Mouse (Mus musculus): ENCODE measurements at regions not wholly inside any gene's neighbourhood (a gene's known extent, or its start where the extent isn't known, plus 50 kb on each side); places are given as distances from the start of the nearest gene placed in this dataset.

DNA sequence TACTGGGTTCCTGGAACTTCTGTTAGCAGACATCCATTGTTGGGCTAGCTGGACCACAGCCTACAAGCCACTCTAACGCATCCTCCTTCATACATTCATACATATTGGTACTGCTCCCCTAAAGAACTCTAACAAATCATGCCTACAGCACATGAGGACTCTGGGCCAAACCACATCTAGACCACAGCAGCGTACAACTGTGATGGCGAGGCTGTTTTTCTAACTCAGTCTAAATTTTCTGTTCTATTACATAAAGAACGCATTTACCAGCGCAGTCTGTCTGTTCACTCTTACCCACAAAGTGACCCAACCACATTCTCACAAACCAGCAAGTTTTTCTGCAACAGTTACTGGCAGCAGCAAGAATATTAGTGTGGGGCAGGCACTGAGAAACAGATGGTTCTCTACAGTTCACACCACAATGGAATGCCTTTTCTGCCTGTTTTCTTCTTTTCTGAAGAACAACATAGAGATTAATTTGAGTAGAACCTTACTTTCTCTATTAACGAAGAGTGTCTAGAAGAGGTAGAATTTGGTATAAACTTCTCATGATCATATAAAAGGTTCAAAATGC lies 648.2 kb upstream of the Cdh11 start:
- DNase-seq (ENCODE audit: low spot score), result peak; percentile 47

DNA sequence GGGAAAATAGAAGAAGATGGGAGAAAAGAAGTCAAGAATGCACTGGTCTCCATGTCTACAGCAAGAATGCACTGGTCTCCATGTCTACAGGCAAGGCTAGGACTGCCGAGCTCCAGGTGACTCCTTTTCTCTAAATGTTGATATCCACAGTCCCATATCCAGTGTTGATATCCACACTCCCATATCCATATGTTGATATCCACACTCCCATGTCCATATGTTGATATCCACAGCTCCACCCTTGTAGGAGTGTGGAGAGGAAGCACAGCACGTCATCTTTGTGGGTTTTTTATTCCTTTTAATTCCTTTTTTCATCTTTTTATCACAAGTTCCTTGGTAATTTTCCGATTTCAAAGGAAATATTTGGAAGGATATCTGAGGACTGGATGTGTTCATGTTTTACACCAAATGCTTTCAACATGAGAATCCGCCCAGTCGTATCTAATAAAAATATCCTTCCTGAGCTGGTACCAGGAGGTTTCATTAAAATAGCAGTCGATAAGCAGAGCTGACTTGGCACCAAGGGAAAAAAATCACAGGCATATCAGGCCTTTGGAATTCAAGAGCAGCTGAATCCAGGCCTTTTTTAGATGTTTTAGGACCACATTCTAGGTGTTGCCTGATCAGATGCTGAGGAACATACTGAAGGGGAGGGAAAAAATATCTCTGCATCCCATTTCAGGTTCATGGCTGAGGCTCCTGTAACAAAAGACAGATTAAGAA lies 653.7 kb upstream of the Cdh11 start:
- DNase-seq (ENCODE audit: low spot score), result peak; percentile 31

DNA sequence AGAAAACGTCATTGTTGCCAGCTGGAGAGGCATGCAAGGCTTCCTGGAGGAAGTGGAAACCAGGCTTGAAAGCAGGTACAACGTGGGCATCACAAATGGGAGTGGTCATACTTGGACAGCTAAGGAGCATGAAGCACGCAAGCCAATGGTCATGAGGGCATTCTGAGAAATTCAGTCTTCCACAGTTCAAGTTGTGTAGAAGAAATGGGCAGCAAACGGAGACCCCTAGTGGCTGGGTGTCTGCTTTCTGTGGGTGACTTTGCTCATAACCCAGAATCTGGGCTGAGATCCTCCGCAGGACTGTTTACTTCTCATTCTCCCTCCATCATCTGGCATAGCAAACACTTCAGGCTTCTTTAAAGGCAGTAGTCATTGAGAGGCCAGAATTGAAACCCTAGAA lies 655.7 kb upstream of the Cdh11 start:
- DNase-seq (ENCODE audit: low spot score), result peak; percentile 16

DNA sequence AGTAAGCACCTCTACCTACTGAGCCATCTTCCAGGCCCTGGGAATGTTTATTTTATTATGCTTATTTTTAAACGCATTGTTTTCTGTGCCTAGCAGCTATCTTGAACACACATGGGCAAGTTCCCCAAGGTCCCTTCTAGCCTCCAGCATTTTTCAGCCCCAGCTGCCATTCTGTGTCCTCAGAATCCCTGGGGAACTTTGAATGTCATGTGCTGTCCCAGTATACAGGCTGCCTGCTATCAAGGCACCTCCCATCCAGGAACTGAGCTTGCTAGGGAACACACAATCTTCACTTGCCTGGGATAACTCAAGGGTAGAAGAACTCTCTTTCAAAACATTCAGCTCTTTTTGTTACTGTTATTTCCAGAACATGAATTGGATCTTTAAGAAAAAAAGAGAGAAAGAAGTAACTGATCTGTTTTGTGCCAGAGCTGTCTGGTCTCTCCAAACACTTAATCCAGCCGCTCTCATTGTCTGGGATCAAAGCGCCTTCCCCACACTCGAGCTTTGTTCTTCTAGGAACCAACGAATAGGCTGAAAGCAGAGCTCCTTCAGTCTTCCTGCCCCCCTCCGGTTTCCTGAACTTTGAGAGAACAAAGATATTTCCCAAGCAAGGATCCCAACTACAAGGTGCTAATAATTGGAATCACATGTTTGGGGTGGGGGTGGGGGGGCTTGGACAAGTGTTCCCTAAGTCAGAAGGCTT lies 657.1 kb upstream of the Cdh11 start:
- DNase-seq (ENCODE audit: low spot score), result no peak

DNA sequence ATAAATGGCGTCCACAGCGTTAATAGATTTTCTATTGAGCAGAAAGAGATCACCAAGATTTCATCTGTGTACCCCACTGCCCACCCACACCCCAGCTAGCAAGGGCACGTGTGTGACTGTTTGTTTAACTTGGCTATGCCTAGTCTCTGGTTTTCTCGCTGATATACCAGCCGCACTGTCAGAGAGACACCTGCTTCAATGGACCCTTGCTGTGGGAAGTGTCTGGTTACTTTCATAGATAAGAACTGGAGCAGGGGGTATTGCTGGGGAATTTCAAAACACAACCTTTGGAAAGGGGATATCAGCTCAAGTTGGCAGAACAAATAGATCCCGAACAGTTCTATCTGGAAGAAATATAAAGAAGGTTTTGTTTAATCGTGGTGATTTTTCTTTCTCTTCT lies 656.8 kb upstream of the Cdh5 start:
- DNase-seq (ENCODE audit: low spot score), result no peak

DNA sequence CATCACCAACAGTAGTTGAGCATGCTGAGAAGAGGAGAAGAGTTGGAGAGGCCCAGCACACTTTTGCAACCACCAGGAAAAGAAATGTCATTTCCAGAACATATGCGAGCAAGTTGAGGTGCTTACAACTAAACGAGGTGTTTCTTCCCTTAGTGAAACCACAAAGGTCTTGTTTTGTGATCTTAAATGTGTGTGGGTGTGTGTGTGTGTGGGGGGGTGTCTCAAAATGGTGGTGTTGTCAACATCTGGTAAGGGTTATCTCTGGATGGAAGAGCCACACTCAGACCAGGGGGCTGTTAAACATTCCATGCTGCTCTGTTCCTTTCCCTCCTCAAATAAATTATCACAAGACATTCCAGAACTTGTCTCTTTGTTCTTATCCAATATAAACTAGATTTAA lies 656.0 kb upstream of the Cdh5 start:
- no peak for DNase-seq (ENCODE audit: low spot score)

DNA sequence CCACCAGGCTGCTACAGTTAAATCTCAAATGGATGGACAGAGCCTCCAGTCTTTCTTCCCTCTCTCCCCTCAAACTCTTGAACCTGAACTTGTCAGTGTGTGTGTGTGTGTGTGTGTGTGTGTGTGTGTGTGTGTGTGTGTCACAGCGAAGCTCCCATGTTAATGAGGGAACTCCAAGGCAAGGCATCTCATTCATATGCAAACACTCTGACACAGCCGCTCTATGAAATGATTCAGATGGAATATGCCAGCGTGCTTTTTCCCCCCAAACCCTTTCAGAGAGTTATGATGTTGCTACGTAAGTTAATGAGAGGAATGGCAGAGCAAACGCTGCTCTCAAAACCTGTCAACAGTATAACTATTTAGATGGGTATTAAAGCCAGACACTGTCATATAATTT lies 653.5 kb upstream of the Cdh5 start:
- no peak for DNase-seq (ENCODE audit: low spot score)

DNA sequence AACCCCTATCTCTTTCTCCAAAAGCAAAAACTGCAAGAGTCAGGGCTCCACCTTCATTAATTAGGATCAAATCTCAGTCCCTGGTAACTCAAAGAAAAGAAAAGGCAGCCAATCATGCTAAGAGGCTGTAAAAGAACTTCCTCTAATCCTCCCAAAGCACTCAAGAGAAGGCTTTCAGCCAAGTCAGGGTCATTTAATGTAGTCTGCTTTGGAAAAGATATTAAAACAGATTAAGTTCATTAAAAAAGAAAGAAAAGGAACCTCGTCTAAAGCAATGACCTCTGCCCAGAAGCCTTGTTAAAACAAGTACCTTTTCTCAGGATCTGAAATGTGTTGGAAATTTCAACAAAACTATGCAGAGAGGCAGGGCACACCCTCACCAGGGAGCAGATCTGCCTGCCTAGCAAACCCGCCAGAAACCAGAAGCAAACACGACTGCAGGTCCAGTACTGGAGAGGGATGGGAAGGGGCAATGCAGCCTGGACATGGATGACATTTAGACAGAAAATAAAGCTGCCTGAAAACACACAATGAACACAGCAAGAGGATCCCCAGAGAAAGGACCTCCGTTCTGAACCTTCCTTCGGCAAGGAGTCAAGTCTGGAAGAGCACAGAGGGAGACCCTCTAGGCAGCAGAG lies 649.9 kb upstream of the Cdh5 start:
- no peak for DNase-seq (ENCODE audit: low spot score)

DNA sequence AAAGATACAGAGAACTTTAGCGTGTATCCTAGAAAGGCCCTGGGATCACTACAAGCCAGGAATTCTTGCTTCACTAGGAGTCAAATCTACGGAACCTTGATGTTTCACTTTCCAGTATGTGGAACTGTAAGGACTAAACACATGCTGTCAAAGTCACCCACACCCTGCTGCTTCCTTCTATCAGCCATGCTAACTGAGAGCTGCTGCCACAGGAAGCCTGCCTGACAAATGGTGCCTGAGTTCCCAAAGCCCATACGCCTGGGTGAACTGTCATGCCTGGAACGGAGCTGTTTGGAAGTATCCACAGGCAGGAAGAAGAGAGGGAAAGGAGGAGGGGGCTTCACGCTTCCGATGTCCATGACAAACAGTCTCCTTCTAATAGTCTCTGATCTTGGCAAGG lies 644.2 kb upstream of the Cdh5 start:
- DNase-seq (ENCODE audit: low spot score), result no peak

DNA sequence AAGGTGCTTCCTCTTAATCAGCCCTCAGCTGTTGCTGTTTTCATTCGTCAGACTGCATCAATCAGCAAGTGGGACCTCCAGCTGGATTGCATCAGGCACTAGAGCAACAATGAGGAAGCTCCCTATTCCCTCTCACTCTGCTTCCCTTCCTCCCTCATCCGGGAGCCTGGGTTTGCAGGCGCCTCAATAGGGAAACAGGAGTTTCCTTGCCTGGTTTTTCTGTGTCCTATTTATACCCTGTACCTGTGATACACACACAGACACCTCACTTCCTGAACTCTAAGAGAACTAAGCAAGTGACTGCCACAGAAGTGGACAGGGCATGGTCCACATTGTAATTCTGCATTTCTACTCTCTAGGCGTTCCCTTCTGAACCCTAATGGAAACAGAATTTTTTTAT lies 637.9 kb upstream of the Cdh5 start:
- no peak for DNase-seq (ENCODE audit: low spot score)

DNA sequence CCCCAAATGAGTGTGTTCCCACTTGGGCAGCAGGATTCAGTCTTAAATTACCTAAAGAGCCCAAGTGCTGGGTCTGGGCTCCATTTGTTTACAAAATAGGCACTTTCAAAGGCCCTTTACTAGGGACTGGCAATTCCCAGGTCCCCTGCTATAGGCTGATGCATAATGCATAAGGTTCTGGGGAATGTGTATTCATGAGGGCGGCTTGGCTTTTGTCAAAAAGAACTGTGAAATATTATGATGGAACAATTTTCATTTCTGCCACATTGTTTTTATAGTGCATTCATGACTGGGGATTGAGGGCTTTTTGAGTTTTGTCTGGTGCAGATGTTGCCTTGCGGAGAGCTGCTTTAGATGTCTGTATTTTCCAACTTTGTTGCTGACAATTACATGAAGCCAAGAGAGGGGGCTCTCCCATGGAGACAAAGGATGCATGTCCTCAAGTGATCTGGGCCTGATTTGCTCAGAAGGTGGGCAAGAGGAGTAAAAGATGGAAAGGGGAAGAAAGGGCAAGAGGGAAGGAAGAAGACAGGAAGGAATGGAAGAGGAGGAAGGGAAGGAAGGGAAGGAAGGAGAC lies 636.6 kb upstream of the Cdh5 start:
- no peak for DNase-seq (ENCODE audit: low spot score)

DNA sequence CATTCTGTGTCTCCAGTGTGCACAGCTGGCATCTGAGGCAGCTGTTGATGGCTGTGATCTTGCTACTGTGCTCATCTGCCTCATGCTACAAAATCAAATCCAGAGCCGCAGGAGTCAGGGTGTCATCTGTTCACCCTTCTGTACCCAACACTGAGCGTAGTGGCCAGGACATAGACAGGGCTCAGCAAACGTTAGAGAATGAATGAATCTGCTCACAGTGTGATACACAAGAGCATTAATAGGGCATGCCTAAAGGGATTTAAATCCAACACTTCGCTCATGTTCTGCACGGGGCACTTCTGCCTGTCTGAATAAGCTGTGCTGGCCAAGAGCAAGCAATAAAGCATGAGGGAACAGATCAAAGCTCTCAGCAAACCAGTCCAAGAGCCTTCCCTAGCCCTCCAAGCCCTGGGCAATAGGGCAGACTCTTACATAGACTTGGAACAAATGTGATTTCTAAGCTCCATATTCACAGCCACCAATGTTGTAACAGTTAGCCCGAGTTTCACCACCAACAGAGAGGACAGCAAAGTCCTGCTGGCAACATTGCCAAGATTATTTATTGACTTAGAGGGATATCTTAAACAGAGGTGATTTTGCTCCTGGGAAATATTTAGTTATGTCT lies 633.8 kb upstream of the Cdh5 start:
- DNase-seq (ENCODE audit: low spot score), result no peak

DNA sequence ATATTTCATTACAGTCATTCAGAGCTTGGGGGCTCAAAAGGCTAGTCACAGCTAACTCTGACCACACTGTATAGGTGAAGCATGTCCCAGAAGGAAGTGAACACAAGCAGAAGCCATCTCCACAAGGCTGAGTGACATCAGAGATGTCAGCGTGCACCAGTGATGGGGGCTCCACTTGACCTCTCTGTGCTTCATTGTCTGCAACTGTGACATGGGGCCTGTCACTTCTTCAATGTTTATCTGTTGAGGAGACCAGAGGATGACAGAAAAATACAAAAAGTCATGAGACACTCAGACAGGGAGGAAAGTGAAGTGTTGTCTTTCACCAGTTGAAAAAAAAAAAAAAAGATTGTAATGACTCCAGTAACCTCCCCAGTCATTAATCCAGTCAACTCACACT lies 632.4 kb upstream of the Cdh5 start:
- DNase-seq (ENCODE audit: low spot score), result no peak

DNA sequence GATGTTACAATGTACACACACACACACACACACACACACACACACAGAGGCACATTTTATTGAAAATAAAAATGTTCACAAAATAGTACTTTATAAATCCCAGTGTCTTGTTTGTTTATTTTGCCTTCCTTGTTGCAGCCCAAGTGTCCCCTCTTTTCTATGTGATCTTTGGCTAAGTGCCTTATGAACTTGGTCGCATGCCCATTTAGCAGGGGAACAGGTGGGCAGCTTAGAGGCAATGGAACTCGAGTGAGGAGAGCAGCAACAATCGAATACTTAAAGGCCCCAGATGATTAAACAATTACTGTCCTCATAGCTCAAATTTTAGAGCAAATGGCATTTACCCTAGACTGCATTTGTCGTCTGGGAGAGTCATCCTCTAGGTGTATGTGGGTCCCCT lies 631.1 kb upstream of the Cdh5 start:
- DNase-seq (ENCODE audit: low spot score), result no peak

DNA sequence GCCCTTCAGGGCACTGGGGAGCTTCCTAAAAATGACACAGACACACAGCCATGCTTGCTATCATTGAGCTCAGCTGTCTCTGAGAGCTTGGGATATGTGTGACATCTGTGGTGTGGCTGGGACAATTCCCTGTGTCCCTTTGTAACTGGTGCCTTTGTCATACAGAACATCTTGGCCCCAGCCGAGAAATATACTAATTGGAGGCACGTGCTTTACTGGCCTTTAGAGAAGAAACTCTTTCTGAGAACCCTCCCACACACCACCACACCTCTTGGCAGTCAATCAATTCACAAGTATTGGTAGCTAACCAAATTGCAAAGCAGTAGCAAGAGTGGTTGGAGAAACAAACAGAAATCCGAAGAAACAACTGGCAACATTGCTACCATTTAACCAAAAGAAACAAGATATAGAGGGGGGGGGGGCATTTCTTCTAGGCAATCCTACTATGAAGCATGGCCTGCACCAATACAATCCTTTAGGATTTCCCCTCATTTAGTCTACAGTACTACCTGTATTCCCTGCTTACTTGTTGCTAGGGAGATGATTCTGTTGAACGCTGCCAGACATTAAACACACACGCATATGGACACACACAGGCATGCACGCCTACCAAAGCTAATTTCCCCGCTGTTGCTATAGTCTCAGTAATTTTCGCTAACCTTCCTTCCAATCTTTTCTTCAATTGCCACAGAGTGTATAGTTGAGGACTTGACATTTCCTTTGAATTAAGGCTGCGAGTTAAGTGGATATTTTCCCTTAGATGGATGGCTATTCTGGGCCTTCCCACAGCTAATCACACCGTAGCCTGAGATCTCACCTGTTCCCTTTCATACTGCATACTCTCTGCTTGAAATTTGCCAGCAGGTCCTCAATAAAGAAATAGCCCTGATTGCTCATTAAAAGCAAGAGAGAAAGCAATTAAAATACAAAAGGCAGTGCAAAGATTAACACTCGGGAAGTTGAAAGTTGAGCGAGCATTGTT lies 625.3 kb upstream of the Cdh5 start:
- DNase-seq (ENCODE audit: low spot score), result no peak

DNA sequence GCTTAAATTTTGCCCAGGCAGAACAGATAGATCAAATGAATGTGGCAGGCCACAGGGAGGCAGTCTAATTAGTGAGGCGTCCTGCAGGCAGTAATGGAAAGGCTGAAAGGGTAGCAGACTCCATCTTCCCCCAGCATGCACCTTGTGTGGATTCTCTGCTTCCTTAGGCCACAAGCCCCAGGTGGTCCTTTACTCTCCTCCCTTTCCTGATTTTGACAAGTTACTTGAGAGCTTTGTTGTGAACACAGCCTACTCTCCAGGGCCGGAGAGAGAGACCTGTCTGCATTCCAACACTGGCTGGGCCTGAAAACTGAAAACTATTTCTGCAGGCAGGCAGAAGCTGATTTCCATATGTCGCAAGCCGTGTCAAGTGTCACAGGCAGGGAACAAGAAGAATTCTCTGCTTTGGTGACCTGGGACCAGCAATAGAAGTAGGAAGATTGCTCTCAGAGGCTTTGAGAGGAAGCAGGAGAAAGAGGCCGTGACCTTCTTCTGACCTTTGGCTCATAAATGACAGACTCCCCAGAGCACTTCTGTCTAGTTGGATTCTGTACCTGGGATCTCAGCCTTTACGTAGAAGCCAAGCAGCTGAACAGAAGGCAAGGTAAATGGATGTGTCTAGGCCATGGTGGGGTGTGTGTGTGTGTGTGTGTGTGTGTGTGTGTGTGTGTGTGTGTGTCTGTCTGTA lies 619.2 kb upstream of the Cdh5 start:
- DNase-seq (ENCODE audit: low spot score), result no peak

DNA sequence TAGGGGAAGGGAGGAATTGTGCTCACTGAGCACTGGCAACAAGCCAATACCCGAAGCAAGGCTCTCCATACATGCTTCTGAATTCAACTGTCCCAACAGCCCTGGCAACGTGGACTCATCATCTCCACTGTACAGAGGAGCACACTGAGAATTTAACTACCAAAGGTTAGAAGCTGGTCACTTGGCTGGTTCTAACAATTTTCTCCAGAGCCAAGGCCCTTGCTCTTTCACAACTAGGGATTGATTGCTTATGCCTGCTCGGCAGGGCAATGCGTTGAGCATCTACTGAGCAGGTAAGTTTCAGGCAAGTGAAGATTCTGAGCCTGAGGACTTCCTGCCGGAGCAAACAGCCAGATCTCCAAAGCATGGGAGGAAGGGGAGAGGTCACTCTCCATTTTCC lies 616.0 kb upstream of the Cdh5 start:
- DNase-seq (ENCODE audit: low spot score), result no peak

DNA sequence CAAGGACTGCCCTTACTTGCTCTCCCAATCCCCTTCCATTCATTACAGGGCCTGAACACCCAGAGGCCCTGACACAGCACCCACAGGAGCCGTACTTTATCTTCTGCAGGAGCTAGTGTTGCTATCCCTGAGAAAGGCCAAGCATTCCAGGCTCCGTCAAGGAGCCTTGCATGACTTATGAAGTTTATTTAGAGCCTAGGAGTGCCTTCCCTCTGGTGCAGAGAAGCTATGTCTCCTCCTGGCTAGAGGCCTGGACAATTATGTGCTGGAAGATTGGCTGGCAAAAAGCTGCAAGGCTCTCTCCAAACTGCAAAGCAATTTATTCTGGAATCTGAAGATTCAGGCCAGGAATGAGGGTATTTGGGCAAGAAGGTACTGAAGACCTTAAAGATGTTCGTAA lies 612.0 kb upstream of the Cdh5 start:
- DNase-seq (ENCODE audit: low spot score), result peak; percentile 44

DNA sequence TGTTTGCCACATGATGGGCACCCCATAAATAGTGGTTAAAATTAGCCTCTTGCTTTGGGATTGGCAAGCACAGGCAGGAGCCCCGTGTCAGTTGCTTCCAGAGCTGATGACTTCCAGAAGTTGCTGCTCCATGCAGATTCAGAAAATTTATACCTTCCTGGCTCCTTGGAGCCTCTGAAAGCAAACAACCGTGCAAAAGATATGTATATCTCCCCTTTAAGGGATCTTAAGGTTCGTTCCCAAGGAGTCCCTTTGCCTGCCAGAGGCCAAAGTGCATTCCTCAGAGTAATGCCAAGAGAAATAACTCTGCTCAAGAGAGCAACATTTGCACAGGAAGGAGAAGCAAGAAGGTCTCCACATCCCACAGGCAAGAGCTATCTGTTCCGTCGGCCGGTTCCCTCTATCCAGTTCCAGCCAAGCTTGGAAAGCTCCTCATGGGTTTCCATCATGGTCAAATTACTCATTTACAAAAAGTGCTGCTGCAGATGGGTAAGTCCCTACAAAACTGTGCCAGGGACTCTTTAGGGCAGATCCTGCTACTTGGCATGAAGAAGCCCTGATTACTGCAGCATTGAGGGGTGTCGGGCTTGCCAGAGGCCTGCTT lies 608.4 kb upstream of the Cdh5 start:
- no peak for DNase-seq (ENCODE audit: low spot score)

DNA sequence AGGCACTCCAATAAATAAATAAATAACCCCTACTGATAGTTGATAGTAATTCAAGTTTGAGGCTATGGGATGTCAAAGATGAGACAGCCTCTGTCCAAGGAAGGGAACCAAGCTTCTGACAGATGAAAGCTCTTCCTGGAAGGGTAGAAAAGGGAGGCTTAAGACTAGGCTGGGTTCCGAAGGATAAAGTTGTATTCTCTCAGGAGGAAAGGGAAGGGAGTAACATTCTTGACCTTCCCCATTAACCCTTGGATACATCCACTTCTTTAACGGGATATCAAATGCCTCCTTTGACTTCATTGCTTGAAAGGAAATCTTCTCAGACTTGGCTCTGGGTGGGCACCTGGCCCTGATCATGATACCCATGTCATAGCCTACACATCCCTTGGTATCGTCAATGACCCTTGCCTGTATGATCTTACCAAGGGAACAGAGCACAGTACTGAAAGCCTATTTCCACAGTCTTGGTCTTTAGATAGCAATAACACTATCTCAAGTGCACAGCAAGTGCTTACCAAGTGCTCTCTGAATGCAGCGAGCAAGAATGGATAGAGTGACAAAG lies 607.4 kb upstream of the Cdh5 start:
- DNase-seq (ENCODE audit: low spot score), result no peak
